In genomic region chr2:160707673-160708072, GRCm38 (mm10) we compare ENCODE assay signal across 26 mouse cellular contexts.
"Had no signal": no experiment of that assay in that cellular context is flagged by ENCODE, and none has a peak within 500 bp of the region (broad histone marks: within the 10 kb centered on the region; RNA-seq: fewer than 3 reads in every experiment).

No protein-coding gene starts in this region.

- H3K27me3 ChIP-seq: heart, embryonic 12.5 days; hindbrain, embryonic 12.5 days; intestine, embryonic 15.5 days; limb, embryonic 13.5 days; limb, embryonic 15.5 days; liver, embryonic 12.5 days had no signal

- H3K4me2 ChIP-seq: heart, embryonic 12.5 days; hindbrain, embryonic 12.5 days; hindbrain, embryonic 14.5 days; intestine, embryonic 15.5 days; limb, embryonic 13.5 days; limb, embryonic 15.5 days; liver, embryonic 12.5 days had no signal

- H3K9me3 ChIP-seq: heart, embryonic 10.5 days; heart, embryonic 12.5 days; hindbrain, embryonic 10.5 days; hindbrain, embryonic 12.5 days; intestine, embryonic 15.5 days; limb, embryonic 13.5 days; limb, embryonic 15.5 days; liver, embryonic 12.5 days had no signal

- H3K9ac ChIP-seq: heart, embryonic 12.5 days; hindbrain, embryonic 12.5 days; hindbrain, embryonic 14.5 days; intestine, embryonic 15.5 days; limb, embryonic 13.5 days; limb, embryonic 15.5 days; liver, embryonic 12.5 days had no signal

- ATAC-seq: hindbrain, embryonic 16.5 days; inflammation-experienced regulatory T-cells, adult 6 months; intestine, embryonic 15.5 days; intestine, postnatal 0 days; liver, embryonic 12.5 days had no signal

- H3K4me3 ChIP-seq: gastrocnemius, adult 2 months; heart, embryonic 10.5 days; heart, embryonic 12.5 days; hindbrain, embryonic 10.5 days; hindbrain, embryonic 12.5 days; intestine, embryonic 15.5 days; layer of hippocampus, adult 2 months; left cerebral cortex, adult 2 months; limb, embryonic 13.5 days; limb, embryonic 15.5 days; liver, embryonic 12.5 days had no signal

- H3K4me1 ChIP-seq: heart, embryonic 10.5 days; heart, embryonic 12.5 days; hindbrain, embryonic 10.5 days; hindbrain, embryonic 12.5 days; intestine, embryonic 15.5 days; limb, embryonic 13.5 days; limb, embryonic 15.5 days; liver, embryonic 12.5 days had no signal

- H3K27ac ChIP-seq: gastrocnemius, adult 2 months; heart, embryonic 10.5 days; hindbrain, embryonic 10.5 days; hindbrain, embryonic 12.5 days; hindbrain, embryonic 14.5 days; intestine, embryonic 15.5 days; layer of hippocampus, adult 2 months; left cerebral cortex, adult 2 months; limb, embryonic 13.5 days; limb, embryonic 15.5 days; liver, embryonic 12.5 days had no signal

- DNase-seq: gastrocnemius, adult 2 months; gastrocnemius, postnatal 10 days; gastrocnemius, postnatal 25 days; heart, adult 18-20 months; heart, postnatal 10 days; heart, postnatal 4 days; kidney, adult 18-20 months; kidney, adult 8-10 months; kidney, postnatal 10 days; kidney, postnatal 25 days; kidney, postnatal 4 days; left cerebral cortex, postnatal 4 days had no signal
